Mouse (Mus musculus) G1E (cell line): ENCODE data around the gene Sulf2.

ENCODE experiments used
- CTCF ChIP-seq: IDR thresholded peaks from 2 replicates; pipeline ENCODE4 v1.5.1; 2012; ENCODE audit warnings: low read depth, low read length, inconsistent platforms, mixed read lengths
- GATA1 ChIP-seq: IDR thresholded peaks from 2 replicates; pipeline ENCODE4 v1.6.1; 2012; ENCODE audit warnings: borderline replicate concordance, low read length, inconsistent platforms, mixed read lengths
- GATA2 ChIP-seq: IDR thresholded peaks from 2 replicates; pipeline ENCODE4 v1.6.1; 2012; ENCODE audit warnings: low read depth, low read length, inconsistent platforms, borderline replicate concordance
- POLR2AphosphoS5 ChIP-seq: IDR thresholded peaks from 2 replicates; pipeline ENCODE4 v1.6.1; 2012; ENCODE audit warnings: low read depth, low read length, inconsistent platforms; ENCODE audit not compliant: insufficient replicate concordance
- TAL1 ChIP-seq: conservative IDR thresholded peaks from 2 replicates; pipeline ENCODE4 v1.6.1; 2012; ENCODE audit warnings: low read depth, low read length, inconsistent platforms, mixed read lengths

GRCm38 (mm10) chr2:166119992-166120391, 35.5 kb downstream of the Sulf2 start:
- no peak for TF ChIP-seq CTCF
- no peak for TF ChIP-seq POLR2AphosphoS5
- no peak for TF ChIP-seq GATA2
- TF ChIP-seq TAL1 = no peak
- no peak for TF ChIP-seq GATA1
